Mouse (Mus musculus) liver, embryonic 14.5 days (tissue): ENCODE measurements at regions not wholly inside any gene's neighbourhood (a gene's known extent, or its start where the extent isn't known, plus 50 kb on each side); places are given as distances from the start of the nearest gene placed in this dataset.

Experiments
- CTCF ChIP-seq: IDR thresholded peaks from 2 replicates; pipeline ENCODE4 v1.5.1; 2016; ENCODE audit warnings: antibody characterized with exemption, low read depth, control low read depth
- EP300 ChIP-seq: IDR thresholded peaks from 2 replicates; pipeline ENCODE4 v1.6.1; 2016; ENCODE audit warnings: antibody characterized with exemption, low read depth

DNA sequence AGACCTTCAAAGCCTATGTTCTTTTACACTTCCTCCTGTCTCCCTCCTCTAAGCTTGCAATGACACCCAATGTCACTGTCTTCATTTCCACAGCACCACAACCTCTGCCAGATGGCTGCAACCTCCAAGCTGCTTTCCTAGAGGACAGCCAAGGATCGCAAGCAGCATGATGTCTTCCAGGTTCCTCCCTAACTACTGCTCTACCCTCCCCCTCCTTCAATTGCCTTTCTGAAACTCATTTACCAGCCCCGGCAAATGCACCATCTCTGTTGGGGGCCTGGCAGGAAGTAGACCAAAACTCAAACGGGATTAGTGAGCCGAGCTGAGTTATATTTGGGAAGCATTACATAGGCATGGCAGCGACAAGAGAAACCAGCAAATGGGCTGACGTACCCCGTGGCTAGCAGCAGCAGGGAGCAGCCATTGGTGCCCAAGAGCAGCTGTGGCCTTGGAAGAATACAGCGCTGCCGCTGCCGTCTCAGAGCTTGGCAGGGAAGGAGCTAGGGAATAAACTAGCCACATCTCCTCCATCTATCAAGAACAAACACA, 185.6 kb upstream of the Suclg2 start:
- TF ChIP-seq EP300 = no peak
- TF ChIP-seq CTCF = no peak
